Mouse (Mus musculus) bone marrow macrophage, adult 2 months (primary cell): ENCODE results near the gene Samd1.

Experiments
- CTCF ChIP-seq: IDR thresholded peaks from 2 replicates; pipeline ENCODE4 v1.5.1; 2012; ENCODE audit warnings: low read depth, mild to moderate bottlenecking, low read length, moderate library complexity
- POLR2A ChIP-seq: IDR thresholded peaks from 2 replicates; pipeline ENCODE4 v1.6.1; 2012; ENCODE audit warnings: mild to moderate bottlenecking, low read depth, low read length, borderline replicate concordance

DNA sequence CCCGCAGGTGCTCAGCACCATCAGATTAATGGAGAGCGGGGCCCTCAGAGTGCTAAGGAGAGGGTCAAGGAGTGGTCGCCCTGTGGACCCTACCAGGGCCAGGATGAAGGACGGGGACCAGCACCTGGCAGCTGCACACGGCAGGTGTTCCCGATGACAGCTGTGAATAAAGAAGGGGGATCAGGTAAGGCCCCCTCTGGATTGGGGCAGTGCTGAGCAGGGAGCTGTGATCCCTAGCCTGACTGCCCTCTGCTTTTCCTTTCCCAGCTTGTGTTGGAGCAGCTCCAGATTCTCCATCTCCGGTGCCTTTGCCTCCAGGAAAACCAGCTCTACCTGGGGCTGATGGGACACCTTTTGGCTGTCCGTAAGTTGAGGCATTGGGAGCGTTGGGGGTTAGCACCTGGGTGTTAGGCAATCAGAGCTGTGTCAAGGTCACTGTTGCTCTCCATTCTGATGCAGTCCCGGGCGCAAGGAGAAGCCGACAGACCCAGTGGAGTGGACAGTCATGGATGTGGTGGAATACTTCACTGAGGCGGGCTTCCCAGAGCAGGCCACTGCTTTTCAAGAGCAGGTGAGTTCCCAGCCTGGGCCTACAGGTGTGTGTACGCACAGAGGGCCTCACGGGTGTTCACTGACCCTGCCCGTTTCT lies 1.7 kb downstream of the Samd1 start:
- TF ChIP-seq POLR2A = no peak
- no peak for TF ChIP-seq CTCF
